Mouse (Mus musculus) urinary bladder, postnatal 25 days (tissue): Measurements from ENCODE around the gene Coq9.

Experiments
- DNase-seq: peaks from one replicate; pipeline ENCODE4 v3.0.0; 2022; ENCODE audit warnings: low spot score

Gene Coq9

DNA sequence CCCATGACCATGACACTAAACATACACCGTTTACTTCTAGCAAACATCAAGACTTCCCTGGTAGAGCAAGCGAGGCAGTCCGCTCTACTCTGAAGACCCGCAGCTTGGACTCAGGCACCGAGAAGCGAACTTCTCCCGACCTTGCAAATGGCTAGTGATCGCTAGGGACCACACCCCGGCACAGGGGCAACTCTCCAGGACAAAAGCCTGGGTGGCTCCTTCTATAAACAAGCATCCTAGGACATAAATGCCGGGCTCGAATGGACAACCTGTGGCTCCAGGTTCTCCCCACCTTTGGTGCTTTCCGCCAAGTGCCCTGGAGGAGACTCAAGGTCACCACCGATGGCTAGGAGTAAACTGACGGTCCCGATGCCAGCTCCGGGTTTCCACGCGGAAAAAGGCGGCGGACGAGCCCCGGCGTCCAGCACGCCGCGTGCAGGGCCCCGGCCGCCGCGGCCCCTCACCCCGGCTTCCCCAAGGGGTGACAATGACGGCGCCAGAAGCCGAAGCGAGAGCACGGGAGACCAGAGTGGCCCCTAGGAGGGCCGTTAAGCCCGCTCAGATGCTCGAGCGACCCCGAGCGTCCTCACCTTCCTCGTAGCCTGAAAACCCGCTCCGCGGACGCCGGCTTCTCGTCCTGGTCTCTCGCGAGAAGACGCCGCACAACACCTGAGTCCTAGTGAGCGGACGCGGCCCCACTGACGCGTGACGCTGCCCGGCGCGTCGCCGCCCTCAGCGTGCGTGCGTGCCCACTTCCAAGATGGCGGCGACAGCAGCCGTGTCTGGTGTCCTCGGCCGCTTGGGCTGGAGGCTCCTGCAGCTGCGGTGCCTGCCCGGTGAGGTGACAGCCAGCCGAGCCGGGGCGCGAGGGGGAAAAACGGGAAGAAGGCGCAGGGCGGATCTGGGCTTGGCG lies at the start of gene Coq9, which contains the start of gene Ciapin1:
Gene Coq9, plus strand, starts transcription at position 660 of the 913 bp plus-strand sequence.
Gene Ciapin1, minus strand, starts transcription at position 697 of the 913 bp plus-strand sequence.
- DNase-seq, result peak; percentile 87

DNA sequence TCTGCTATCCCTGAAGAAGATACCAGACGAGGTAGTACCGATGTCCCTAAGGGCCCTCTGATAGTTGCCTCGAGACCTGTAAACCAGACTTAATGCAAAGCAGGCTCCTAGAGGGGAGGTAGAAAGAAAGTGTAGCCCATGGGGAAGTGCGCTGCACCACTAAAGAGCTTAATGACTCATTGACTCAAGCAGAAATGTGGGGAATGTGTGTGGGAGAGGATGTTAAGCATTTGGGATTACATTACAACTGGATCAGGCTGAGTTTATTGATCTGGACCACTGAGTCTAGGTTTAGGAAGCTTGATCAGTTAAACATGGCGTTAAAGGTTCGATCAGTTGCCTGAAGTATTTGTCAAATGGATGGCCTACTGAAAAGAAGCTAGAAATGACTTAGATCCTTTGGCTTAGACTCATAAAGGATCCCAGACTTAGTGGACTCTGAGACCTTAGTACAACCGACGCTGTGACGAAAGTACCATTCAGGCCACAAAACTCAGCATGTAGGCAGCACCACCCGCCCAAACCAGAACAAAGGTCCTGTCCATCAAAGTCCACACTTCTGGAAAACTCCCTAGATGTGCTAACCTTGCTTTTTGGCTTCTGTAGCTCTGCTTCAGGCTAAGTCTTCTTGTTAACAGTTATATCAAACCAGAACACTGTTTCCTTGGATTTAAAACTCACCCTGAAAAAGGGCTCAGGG lies 48.7 kb upstream of the Coq9 start:
- DNase-seq, result no peak

DNA sequence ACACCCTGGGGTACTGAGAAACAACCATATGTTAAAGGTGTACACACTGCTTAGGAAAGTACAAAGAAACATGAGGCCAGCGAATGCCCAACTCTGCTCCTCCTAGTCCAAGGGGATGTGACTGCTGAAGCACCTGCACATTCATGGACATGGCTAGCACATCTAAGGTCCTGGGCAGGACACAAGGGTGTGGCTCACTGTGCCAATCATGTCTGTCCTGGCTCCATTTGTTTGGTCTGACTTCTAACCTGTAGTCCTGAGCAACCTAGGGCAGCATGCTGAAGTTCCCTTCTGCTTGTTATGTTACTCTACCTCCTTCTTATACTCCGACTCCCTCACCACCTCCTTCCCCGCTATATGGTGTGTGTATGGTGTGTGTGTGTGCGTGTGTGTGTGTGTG lies 43.8 kb upstream of the Coq9 start:
- DNase-seq, result no peak

DNA sequence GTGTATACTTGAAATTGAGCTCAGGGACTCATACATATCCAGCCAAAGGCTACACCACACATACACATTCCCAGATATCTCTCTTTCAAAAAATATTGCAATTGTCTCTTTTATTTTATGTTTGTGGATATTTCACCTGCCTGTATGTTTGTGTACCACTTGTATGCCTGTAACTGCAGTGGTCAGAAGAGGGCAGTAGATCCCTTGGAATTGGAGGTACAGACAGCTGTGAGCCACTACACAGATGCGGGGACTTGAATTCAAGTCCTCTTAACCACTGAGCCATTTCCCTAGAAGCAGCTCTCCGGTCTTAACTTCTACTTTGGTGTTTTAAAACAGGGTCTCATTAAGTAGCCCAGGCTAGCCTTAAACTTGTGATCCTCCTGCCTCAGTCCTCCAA lies 43.3 kb upstream of the Coq9 start:
- no peak for DNase-seq

DNA sequence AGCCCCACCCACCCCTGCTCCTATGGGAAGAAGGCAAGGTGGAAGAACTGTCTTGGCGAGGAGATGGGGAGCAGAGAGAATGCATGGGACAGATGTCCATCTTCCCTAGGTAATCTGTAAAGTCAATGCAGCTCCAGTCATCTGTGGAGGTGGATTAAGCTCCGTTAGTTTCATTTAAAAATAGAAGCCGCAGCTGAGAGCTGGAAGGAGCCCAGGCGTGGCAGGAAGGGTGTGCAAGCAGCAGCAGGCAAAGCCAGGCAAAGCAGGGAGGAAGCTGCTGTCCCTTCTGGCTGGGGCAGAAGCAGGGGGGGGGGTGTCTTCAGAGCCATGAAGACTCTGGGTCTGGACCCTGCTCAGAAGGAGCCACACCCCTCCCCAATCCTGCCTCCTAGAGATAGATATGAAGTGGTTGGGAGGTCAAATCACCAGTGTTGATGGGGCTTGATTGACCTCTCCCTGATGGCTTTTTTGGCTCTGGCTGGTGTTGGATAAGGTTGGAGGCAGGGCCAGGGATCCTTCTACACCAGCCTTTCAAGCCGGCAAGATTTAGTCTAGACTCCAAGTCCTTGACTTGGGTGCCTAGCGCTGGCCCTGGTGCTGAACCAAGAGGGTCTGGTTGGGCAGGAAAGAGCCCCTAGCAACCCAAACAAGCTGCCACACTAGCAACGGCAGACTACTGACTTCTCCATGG lies 37.7 kb upstream of the Coq9 start:
- no peak for DNase-seq

DNA sequence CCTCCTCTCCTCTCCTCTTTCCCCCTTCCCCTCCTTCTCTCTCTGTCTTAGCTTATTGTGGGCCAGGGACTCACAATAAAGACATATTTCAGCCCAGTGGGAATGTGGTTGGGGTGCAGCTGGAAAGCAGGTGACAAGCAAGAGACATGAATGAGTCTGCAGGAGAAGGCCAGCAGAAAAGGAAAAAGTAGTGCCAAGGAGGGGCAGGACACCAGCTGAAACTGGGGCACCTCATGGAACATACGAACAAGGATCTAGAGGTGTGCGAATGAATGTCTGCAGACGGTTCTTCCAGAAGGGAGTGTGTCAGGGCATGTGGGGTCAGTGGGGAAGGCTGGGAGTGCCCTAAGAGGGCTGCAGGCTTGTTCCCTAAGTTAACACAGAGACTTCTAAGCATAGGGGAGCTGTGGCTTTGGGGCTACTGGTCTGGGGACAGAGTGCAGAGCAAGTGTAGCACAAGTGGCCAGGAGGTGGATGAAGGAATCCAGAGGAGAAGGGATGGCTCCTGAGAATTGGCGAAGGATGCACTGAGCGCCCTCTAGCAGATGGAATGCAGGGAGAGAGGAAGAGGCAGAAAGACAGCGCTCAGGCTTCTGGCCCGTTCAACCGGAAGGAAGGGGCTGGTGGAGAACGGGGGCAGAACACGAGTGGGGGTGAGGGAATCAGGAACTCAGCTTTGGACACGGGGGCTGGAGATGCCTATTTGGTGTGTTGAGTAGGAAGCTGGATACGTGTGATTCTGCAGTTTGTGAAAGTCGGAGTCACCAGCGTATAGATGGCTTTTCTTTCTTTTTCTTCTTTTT lies 36.6 kb upstream of the Coq9 start:
- DNase-seq, result peak; percentile 37

DNA sequence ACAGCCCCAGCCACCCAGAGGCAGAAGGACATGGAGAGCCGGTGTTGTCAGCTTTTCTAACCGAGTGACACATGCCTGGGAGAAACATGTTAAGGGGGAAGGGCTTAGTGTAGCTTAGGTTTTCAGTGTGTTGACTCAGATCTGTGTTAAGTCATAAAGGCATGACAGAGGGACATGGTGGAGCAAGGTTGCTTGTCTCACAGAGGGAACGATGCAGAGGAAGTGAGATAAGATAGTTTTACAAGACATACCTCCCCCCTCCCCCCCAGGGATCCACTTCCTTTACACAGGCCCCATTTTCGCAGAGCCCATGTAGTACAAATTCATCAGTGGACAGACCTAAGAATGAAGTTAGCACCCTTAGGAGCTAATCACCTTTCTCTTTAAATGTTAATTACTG lies 35.7 kb upstream of the Coq9 start:
- DNase-seq, result no peak

DNA sequence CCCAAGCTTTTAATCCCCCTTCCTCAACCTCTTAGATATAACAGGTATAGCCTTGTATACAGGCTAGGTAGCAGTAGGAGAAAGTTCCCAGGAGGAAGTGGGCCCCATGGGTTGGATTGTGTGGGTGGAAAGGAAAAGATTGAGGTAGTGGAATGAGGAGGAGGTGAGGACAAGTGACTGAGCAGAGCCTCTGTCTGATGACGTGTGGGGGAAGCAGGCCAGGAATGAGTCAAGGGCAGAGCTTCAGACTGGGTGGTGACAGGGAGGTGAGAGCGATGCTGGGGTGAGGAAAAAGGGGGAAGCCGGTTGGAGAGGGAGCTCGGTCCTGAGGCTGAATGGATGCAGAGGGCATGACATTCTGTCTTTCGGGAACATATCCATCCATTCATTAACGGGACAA lies 34.6 kb upstream of the Coq9 start:
- no peak for DNase-seq

DNA sequence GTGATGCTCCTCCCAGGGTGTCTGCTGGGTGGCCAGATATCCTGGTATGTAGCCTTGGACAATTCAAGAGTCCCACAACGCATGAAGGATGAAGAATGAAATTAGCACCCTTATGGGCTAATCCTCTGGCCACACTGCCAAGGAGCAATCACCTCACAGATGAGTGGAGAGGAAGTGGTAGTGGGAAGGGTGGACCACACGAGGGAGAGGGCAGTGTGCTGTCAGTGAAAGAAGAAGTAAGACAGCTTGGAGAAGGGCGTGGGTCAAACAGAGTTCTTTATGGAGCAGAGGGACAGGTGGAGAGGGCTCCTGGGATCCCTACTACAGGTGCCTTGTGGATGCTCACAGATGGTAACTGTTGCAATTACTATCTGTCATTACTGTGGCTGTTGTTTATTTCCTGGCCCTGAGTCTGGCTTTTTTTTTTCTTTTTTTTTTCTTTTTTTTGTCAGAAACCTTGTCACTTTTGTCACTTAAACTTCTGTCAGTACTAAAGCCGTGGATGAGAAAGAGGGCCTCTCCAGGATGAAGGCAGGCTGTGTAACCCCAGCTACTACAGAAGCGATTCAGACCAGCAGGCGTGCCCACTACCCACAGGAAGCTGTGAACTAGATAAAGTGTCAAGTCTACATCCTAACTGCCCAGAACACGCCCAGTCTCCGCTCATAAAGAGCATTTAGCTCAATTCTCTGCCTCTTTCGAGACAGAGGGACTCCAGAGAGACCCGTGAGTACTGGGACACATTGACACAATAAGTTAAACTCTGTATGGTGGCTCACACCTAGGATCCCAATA lies 33.4 kb upstream of the Coq9 start:
- DNase-seq, result no peak

DNA sequence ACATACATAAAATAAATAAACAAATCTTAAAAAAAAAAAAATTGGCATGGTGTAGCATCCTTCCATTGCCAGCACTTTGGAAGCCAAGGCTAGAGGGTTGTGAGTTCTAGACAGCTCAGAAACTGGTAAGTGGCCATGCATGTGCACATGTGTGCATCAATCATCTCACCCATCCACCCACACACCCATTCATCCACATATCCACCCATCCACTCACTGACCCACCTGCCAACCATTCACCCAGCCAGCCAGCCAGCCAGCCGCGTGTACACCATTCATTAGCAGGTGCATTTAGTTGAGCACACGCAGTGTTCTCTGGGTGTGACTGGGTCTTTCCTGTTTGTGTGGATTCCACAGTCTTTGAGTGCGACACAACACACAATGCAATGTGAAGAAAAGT lies 32.3 kb upstream of the Coq9 start:
- no peak for DNase-seq

DNA sequence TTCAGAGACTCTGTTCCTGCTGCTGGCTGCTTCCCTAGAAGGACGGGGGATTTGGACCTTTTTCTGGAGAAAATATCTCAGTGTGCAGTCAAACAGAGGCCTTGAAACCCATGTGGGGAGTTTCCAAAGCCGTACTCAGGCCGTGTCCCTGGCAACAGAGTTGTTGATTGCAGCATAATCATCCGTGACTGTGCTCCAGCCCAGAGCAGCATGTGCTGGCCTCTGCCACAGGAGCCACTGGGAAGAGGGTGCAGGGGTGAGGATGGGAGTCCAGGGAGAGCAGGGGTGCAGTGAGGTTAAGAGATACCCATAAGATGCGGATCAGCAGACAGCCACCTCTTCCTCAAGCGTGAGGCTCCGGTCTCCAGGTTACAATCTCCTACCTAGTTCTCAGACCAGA lies 30.6 kb upstream of the Coq9 start:
- no peak for DNase-seq

DNA sequence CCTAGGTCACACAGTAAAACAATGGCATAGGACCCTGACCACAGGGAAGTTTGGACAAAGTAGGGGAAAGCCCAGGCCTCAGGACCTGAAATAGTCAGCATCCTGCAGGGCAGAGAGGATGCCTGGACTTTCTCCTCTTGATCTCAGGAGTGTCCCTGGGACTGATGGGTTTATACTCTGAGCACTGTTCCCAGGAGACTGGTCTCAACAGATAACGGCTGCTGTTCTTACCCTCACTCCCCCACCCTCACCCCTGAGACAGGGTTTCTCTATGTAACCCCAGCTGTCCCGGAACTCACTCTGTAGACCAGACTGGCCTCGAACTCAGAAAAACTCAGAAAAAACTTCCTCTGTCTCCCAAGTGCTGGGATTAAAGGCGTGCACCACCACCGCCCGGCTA lies 29.7 kb upstream of the Coq9 start:
- no peak for DNase-seq

DNA sequence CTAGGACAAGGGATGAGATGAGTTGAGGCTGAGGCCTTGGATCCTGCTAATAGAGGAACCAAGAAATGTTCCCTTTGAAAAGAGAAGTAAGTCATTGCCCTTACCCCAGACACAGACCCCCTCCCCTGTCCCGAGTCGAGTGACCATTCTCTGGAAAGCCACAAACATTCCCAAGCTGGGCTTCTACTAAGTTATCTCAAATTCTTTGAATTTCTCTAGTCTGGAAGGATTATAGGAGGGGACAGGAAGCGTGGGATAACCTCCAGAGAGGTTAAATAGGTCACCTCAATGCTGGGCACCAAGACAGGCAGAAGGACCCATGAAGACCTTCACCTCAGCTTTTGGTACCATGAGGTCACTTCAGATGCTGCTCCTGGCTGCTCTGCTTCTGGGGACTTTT lies 28.0 kb upstream of the Coq9 start, which contains the start of gene Ccl17:
Gene Ccl17, plus strand, starts transcription at position 301 of the 400 bp plus-strand sequence.
- DNase-seq, result no peak

DNA sequence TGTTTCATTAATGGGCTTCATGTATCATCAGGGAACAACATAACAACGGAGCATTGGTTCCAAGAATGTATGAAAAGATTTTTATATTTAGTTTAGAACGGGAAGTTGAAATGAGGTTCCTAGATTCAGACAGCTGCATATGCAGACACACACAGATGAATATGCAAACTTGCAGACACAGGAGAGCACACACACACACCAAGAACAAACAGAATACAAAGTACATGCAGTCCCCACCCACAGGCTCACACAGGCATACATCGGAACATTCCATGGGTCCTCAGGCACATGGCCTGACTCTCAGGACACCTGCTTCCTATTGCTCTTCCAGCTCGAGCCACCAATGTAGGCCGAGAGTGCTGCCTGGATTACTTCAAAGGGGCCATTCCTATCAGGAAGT lies 27.3 kb upstream of the Coq9 start:
- no peak for DNase-seq

DNA sequence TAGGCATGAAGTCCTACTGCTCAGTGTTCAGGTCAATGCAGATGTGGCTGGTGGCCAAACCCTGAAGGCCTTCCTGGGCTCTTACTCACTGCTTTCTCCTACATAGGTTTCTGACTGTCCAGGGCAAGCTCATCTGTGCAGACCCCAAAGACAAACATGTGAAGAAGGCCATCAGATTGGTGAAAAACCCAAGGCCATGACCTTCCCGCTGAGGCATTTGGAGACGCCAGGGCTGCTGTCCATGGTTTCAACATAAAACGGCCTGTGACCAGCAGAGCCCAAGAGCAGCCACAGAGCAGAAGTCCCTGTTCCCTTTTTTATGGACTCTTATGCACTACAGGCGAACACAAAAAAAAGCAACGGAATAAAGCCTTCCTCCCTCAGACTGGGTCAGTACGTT lies 26.5 kb upstream of the Coq9 start:
- DNase-seq, result no peak

DNA sequence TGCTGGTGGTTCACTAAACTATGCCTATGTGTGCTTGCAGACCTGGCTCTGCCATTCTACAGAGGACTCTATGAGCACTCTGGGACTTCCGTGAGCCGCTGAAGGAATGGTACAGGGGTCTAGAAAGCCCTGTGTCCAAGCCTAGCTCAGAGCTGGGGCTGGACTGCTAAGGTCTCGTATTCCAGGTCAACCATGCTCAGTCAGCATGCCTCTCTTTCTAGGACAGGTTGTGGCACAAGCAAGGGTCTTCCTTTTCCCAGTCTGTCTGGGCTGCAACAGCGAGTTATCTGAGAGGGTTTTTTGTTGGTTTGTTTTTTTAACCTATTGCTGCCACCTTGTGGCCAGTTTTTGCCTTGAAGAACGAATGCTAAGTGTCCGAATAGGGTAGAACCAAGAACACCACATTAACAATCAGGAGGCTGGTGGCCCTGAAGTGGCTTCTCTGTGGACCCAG lies 25.4 kb upstream of the Coq9 start:
- DNase-seq, result peak; percentile 83

DNA sequence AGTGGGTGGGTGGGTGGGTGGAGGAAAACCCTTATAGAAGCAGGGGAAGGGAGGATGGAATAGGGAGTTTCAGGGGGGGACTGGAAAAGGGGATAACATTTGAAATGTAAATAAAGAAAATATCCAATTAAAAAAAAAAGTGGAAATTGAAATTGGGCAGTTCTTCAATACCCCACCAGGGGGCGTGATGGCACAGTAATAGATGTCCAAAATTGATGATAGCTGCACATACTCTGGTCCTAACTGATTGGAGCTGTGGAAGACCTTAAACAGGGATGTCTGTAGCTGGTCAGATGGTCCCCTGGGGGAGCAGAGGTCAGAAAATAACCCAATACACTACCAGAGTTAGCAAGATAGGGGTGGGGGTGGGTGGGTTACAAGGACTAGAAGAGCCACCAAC lies 23.6 kb upstream of the Coq9 start:
- DNase-seq, result no peak

DNA sequence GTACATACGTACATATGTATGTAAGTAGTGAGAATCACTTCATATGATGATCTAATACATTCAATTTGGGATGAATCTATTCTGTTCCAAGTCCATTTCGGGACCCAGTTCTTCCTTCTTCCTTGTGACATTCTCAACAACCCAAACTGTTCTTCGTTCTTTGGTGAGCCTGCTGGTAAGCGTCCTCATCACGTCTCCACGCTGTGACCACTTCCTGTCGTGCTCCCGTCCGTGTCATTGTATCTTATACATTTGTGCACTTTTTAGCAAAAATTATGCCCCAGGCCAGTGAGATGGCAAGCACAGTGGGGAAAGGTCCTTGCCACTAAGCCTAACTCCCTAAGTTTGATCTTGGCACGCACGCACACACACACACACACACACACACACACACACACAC lies 20.2 kb upstream of the Coq9 start:
- DNase-seq, result no peak

DNA sequence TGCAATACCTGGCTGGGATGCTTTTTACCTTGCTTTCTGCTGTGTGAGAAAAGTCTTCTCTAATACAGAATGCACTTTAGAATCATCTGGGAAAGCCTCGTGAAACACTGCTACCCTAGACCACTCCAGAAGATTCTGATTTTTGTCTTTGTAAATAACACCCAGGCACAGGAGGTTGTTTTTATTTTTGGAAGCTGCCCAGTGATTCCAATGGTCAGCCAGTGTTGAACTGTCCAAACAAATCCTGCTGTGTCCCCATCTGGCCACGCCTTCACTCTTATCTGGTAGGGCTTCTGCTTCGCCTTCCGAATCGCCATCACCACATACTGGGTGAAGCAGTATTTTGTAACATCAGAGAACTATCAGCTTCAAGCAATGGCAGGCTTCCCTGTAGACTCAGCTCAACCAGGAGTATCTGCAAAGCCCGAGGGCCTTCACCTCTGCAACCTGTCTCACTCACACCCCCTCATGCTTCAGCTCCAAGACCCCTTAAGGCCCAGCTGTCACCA lies 18.4 kb upstream of the Coq9 start:
- DNase-seq, result no peak

DNA sequence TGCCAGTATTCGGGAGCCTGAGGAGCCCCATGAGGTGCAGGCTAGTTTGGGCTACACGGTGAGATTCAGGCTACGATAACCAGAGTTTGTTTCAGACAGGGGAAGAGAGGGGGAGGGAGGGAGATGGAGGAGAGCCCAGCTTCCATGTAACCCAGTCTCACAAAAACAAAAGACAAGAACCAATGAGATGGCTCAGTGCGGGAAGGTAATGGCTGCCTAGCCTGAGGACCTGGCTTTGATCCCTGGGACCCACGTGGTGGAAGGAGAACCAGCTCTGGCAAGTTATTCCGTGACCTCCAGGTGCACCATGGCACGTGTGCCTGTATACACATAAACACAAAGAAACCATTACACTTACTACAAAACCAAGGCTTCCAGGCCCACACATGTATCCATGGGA lies 17.6 kb upstream of the Coq9 start:
- DNase-seq, result no peak

DNA sequence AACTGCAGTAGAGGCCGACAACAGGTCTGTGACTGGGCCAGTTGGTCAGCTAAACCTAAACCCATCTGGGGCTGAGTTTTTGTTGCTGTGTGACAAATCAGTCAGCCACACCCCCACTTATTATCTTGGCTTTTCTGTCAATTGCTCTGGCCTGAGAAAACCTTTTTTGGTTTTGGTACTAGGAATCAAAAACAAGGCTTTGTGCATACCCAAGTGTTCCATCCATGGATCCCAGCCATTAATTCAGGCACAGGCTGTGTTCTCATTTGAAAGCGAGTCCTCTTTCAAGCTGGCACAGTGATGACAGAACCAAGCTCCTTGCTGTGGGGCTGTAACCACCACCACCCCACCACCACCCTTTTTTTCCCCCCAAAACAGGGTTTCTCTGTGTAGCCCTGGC lies 16.7 kb upstream of the Coq9 start:
- no peak for DNase-seq
